13 mouse cellular contexts compared by ENCODE assay signal in genomic region chr17:49872305-49872704, GRCm38 (mm10).
DNase-seq lines count a peak whose midpoint lies in the region; TF ChIP-seq lines count a peak whose summit lies in the region.
"Had no signal": no experiment of that assay in that cellular context is flagged by ENCODE, and none has a peak within 500 bp of the region (broad histone marks: within the 10 kb centered on the region; RNA-seq: fewer than 3 reads in every experiment).

No protein-coding gene starts in this region.

- intact Hi-C loops in left cerebral cortex, postnatal 36 days (cut with DNase I) = no loop called here

- peak; percentile 64 for TF ChIP-seq CTCF in layer of hippocampus, adult 2 months (conservative IDR thresholded peaks at IDR 0.05)

- H3K4me3 ChIP-seq in layer of hippocampus, adult 2 months = no peak overlapping the region
- H3K4me3 ChIP-seq: embryonic facial prominence, embryonic 12.5 days; hindbrain, embryonic 12.5 days; limb, embryonic 13.5 days had no signal

- DNase-seq in cerebellum, postnatal 10 days = peak; percentile 57 to 65
- no peak for DNase-seq in cerebellum, postnatal 36 days
- no peak for DNase-seq in layer of hippocampus, adult 2 months (ENCODE audit: low spot score in 2 of 2)
- no peak for DNase-seq in layer of hippocampus, adult 9-10 months (ENCODE audit: low spot score)
- peak; percentile 60 for DNase-seq in brain, adult 2 months (ENCODE audit: low read depth, low spot score)
- DNase-seq in kidney, postnatal 36 days = peak; percentile 7 to 37
- DNase-seq in urinary bladder, postnatal 36 days (ENCODE audit: low spot score in 2 of 2) = no peak
- DNase-seq in left cerebral cortex, postnatal 36 days (ENCODE audit: low spot score in 2 of 2) = no peak
- DNase-seq: heart, adult 11 months; right cerebral cortex, postnatal 14 days had no signal

- no peak overlapping the region for H3K27ac ChIP-seq in layer of hippocampus, adult 2 months
- H3K27ac ChIP-seq: embryonic facial prominence, embryonic 12.5 days; hindbrain, embryonic 12.5 days; limb, embryonic 13.5 days had no signal

Comparison
In these comparisons a context has a peak if more than half of its experiments do, and no peak if none do; other contexts are left out.
1. DNase-seq: peak in cerebellum, postnatal 10 days (2 of 2), brain, adult 2 months (single experiment) and kidney, postnatal 36 days (2 of 2); none in cerebellum, postnatal 36 days (0 of 2), layer of hippocampus, adult 2 months (0 of 2), layer of hippocampus, adult 9-10 months (single experiment), urinary bladder, postnatal 36 days (0 of 2) and left cerebral cortex, postnatal 36 days (0 of 2).